Mouse (Mus musculus) 416B (cell line): ENCODE results near the gene Junb.

Experiments
- DNase-seq: peaks from one replicate; pipeline ENCODE4 v3.0.0; 2011; ENCODE audit warnings: low read depth

Gene Junb

DNA sequence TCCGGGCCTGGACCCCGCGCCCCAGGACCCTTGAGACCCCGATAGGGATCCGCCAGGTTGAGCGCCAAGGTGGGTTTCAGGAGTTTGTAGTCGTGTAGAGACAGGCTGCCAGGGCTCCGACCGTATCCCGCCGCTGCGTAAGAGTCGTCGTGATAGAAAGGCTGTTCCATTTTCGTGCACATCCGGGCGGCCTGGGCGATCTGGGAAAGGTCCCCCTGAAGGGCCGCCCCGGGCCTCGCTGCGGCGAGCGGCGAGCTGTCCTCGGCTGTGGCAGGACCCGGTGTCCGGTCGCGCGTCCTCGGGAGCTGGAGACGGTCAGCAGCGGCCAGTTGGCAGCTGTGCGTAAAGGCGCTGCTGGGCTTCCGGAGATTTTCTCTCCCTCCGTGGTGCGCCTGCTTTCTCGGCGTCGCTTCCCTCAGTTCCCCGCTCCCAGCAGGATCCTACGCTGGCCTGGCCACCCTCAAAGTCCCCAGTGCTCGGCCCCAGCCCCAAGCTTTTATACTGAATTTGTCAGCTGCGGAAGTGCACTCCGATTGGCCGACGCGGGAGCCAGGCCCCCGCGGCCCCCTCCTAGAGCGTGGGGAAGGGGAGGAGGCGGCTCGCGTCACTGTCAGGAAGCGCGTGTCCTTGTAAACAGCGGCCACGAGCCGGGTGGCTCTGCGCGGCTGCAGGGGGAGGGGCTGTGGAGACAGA lies at the start of gene Junb:
TSS of gene Junb (minus strand) at position 471 of the 693 bp plus-strand sequence.
- peak; percentile 98 for DNase-seq

- DNase-seq: peak; percentile 44
Measured at GRCm38 (mm10) chr8:85027922-85028321, 49.4 kb upstream of the Junb start.

DNA sequence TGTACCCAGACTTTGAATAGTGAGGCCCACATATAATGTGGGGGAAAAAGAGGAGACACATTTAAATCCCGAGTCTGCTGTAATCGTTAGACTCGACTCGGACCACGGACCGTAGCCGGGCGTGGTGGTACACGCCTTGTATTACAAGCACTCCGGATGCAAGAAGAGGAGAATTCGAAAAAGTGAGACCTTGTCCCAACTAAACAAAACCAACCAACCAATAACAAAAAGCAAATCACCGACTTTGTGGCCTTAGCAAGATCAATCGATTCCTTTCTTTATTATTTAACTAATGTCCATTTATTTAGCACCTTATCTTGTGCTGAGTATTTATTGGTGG lies 49.0 kb upstream of the Junb start:
- peak; percentile 34 for DNase-seq

DNA sequence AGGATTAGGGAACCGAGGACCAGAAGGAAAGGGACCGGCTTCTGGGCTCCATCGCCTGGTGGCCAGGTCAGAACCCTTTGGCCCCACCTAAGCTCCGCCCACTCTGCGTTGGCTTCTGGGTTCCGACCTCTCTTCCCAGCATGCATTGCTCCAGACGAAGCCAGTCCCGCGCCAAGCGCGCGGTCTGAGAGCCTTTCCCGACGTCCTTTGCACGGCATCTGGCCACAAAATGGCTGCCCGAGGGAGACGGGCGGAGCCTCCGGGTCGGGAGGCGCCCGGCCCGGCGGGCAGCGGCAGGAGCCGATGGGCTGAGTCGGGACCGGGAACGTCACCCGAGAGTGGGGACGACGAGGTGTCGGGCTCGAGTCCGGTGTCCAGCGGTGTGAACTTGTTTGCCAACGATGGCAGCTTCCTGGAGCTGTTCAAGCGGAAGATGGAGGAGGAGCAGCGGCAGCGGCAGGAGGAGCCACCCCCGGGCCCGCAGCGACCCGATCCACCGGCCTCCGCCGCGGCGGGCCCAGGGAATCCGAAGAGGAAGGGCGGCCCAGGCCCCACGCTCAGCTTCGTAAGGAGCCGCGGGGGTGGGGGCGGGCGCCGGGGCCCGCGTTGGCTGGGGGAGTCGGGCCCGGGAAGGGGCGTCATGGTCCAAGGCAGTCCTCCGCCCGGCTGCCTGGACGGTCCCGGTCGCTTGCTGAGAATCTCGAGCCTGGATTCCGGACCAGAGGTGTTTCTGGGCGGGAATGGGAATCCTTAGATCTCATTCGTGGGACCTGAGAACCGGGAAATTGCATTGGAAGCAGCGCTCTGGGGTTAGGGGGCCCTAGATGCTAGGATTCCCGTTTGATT lies 48.4 kb upstream of the Junb start, which contains the start of gene Trir:
TSS of gene Trir (plus strand) at position 154 of the 846 bp plus-strand sequence.
- DNase-seq: peak; percentile 97

DNA sequence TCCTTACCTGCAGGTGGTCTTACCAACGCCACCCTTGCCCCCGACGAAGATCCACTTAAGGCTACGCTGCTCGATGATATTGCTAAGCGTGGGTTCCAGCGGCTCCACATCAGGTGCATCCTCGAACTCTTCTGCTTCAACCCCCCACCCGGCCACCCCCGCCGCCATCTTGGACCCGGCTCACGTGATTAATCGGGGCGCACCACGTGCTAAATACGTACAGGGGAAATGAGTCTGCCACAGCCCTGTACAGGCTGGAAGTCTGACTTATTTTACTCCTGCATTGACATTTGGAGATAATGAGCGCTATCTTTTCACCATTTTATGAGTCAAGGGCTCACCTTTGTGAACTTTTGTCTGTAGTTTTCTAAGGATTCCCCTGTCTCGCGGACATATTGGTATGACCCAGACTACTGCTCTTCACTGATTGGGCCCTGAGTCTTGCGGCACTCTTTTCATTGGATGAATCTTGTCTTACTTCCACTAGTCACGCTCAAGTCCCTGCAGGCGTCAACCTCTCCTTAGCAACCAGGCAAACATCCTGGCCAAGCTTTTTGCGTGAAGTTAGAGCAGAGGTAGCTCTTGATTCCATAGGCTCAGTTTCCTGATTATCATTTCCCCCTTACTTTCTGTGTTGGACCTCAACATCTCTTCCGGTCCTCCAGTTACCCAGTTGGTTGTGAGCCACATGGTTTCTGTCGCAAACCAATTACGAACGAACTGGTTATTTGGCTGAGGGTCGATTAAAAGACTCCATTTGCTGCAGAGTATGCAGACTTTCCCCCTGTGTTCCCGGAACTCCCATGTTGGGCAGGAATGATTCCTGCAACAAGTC lies 46.8 kb upstream of the Junb start, which contains the start of gene Asna1:
TSS of gene Asna1 (minus strand) at position 184 of the 835 bp plus-strand sequence.
- peak; percentile 98 for DNase-seq

DNA sequence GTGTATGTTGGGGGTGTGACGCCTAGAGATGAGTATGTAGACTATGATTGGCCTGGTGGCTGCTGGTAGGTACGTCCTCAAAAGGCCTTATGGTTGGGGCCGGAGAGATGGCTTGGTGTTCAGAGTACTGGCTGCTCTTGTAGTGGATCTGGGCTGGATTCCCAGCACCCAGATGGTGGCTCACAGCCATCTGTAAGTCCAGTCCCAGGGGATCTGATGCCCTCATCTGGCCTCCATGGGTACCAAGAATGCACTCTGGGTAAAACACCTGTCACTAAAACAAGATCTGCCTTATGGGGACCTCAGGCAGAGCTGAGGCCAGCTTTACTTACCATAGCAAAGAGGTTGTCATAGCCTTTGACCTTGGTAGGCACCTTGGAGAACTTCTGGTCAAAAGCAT lies 45.3 kb upstream of the Junb start:
- no peak for DNase-seq

DNA sequence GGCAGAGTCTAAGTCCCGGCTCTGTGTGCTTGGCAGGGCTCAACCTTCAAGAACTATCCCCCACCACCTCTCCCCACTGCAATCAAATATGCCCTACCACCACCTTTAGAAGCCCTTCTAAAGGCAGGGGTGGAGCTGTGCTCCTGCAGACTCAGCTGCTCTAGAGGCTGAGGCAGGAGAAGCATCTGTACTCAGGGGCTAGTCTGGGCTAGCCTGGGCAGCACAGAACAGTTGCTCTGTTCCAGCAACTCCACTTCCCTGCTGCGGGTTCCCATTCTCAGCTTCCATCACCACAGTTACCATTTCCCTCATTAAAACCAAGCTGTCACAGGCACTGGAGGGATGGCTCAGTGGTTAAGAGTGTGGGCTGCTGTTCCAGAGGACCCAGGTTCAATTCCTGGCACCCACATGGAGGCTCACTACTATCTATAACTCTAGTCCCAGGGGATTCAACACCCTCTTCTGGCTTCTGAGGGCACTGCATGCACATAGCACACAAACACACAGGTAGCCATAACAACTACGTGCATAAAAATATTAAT lies 43.1 kb upstream of the Junb start:
- DNase-seq: no peak

DNA sequence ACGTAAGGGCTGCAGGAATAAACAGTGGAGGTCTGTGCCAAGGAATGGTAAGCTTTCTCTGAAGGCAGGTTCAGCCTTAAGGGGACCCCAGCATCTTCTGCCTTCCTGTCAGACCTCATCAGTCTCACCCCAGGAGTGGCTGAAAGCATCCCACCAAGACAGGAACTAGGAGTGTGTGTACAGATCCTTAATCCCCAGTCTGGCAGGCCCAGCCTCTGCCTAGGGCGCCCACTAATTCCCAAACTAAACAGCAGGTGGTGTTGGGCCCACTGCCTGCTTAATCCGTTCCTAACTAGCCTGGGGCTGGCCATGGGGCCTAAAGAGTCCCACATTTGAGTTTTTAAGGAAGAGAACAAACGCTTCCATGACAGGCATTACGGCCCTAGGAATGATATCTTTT lies 38.7 kb upstream of the Junb start:
- no peak for DNase-seq

DNA sequence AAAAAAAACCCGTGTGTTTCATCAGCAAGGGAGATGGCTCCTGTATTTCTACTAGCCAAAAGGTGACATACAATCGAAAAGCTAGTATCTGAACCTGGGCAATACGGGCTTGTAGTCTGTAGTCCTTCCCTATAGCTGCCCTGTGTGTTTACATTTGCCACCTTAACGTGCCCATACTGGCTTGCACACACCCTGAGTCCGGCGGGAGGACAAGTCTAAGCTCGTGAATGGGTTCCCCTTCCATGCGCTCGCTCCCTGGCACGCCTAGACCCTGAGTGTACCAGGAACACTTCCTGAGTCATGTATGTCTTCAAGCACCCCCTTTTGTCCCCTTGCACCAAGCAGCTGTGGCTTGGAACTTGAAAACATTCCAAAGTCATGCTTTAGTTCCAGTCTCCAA lies 38.2 kb upstream of the Junb start:
- no peak for DNase-seq

DNA sequence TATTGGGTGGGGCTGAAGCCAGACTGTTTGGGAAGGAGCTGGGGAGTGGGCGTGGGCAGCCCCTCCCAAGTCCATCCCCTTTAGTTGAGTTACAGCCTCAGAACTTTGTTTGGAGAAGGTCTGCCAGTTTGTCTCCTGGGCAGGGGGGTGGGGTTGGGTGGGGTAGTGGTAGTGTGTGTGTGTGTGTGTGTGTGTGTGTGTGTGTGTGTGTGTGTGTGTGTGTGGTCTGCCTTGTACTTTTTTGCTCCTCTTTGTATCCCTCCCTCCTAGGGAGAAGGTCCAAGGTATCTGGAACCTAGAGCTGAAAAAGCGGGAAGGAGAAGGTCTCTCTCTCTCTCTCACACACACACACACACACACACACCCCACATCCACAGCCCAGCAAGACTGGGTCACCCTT lies 35.9 kb upstream of the Junb start, which contains the start of gene Best2:
TSS of gene Best2 (minus strand) at position 101 of the 400 bp plus-strand sequence.
- DNase-seq: no peak

- DNase-seq: no peak
Measured at GRCm38 (mm10) chr8:85013230-85013840, 34.8 kb upstream of the Junb start.

GRCm38 (mm10) chr8:85011242-85011641 lies 32.7 kb upstream of the Junb start:
- DNase-seq: no peak

DNA sequence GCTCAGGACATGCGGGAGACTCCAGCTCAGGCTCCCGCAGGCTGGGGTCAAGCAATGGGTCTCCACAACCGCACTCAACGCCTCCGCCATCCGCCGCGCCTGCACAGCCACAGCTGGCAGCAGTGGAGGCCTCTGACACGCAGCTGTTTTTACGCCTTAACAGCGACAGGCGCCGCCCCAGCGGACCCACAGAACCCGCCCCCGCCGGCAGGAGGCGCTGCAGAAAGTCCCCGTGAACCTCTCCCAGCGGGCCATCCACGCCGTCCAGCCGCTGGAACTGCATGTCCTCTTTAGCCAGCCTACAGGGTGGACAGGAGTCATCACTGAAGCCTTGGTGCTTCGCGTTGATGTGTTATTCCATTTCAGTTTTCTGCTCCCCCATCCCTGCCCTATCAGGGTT lies 29.2 kb upstream of the Junb start:
- DNase-seq: no peak

DNA sequence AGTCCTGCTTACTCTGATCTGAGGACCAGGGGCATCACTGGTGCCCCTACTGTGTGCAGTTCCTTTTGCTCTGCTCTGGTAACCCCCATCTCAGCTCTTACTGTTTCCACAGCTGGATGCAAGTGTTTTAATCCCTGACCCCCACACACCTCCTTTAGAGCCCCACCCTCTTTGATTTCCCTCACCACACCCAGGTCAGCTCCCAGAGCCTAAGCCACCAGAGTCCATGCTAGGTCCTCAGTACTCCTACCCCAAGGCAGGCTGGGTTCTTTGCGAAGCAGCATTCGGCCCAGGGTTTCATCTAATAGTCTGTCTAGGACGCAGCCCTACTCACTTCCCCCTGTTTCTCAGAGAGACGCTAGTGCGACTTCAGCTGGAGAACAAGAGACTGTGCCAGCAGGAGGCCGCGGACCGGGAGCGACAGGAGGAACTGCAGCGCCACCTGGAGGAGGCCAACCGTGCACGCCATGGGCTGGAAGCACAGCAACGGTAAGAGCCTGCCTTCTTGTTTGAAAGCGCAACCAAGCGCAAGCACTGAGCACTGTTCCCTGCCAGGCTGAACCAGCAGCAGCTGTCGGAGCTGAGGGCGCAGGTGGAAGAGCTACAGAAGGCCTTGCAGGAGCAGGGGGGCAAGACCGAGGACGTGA lies 19.3 kb upstream of the Junb start:
- DNase-seq: peak; percentile 93

GRCm38 (mm10) chr8:84996978-84997377 lies 18.5 kb upstream of the Junb start:
- DNase-seq: no peak

DNA sequence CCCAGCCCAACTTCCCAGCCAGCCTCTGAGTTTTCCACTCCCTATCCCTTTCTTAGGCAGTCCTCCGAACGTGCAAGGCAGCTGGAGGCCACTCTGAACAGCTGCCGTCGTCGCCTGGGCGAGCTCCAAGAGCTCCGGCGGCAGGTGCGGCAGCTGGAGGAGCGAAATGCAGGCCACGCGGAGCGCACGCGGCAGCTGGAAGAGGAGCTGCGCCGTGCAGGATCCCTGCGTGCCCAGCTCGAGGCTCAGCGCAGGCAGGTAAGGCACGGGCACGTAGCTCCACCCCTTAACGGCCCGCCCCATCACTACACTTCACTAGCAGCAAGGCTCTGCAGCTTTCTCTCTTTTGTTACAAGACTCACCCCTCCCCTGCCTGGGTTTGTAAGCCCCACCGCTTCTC lies 17.2 kb upstream of the Junb start:
- DNase-seq: no peak

GRCm38 (mm10) chr8:84994375-84994774 lies 15.9 kb upstream of the Junb start:
- DNase-seq: no peak

GRCm38 (mm10) chr8:84990836-84991235 lies 12.3 kb upstream of the Junb start:
- DNase-seq: no peak

- DNase-seq: peak; percentile 99
Measured at GRCm38 (mm10) chr8:84990349-84990748, 11.8 kb upstream of the Junb start, which contains the start of gene Hook2. Gene Hook2 (plus strand): TSS chr8:84990603.

DNA sequence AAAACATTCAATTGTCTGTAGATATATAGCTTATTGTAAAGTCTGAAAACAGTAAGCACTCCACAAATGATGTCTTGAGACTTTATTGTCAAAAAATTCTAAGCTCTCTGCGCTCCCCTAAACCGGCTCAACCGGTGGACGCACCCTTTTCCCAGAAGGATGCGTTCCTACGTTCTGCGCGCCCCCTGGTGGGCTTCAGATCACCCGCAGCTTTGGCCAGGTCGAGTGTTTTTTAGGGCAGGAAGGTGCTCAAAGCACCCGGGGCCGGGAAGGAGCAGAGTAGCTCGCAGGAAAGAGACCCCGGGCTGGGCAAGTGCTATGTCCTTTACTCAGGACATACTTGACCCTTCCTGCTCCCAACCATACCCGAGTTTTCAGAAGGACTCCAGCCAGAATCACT lies 11.3 kb upstream of the Junb start:
- DNase-seq: peak; percentile 94

DNA sequence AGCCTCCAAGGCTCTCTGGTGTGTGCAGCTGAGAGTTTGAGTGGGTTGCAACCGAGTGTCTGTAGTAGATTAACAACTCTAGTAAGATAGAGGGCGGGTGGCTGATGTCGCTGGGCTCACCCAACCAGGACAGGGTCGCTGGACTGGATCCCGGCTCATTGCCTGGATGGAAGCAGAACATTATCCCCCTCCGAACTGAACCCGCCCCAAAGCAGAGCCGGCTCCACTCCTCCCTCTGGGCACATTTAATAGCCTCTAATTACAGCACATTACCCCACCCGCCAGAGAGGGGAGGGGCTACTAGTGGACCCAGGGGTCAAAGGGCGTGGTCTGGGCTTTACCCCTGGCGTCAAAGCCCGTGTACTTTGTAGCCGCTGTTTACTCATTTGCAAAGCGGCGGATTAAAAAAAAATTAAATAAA lies 10.8 kb upstream of the Junb start:
- peak; percentile 72 for DNase-seq
